Mouse (Mus musculus) myocyte (in vitro differentiated cells): ENCODE results near the gene Cap2.

Experiments
- CEBPB ChIP-seq: IDR thresholded peaks from 2 replicates; pipeline ENCODE4 v1.6.1; 2011; ENCODE audit warnings: mild to moderate bottlenecking, moderate library complexity; ENCODE audit not compliant: poor library complexity, insufficient read depth, severe bottlenecking
- E2F4 ChIP-seq: IDR thresholded peaks from one replicate; pipeline ENCODE4 v1.6.1; 2011; ENCODE audit warnings: mild to moderate bottlenecking, control low read depth, moderate library complexity; ENCODE audit not compliant: insufficient read depth
- MAX ChIP-seq: IDR thresholded peaks from one replicate; pipeline ENCODE4 v1.6.1; 2011; ENCODE audit warnings: low read depth, mild to moderate bottlenecking, control low read depth
- MYOD1 ChIP-seq, 3 experiments: IDR thresholded peaks; one replicate each; pipeline ENCODE4 v1.6.1; 2011; ENCODE audit warnings: control low read depth in 2 of 3, low read depth in 2 of 3, mild to moderate bottlenecking in 2 of 3, moderate library complexity in 1 of 3; ENCODE audit not compliant: insufficient read length in 2 of 3, control insufficient read depth in 1 of 3
- MYOG ChIP-seq, 3 experiments: IDR thresholded peaks; one replicate each; pipeline ENCODE4 v1.6.1; 2011; ENCODE audit warnings: control low read depth in 2 of 3, low read depth in 2 of 3, mild to moderate bottlenecking in 2 of 3; ENCODE audit not compliant: insufficient read length in 2 of 3, control insufficient read depth in 1 of 3, insufficient read depth in 1 of 3
- POLR2A ChIP-seq: IDR thresholded peaks from one replicate; pipeline ENCODE4 v1.6.1; 2011; ENCODE audit warnings: low read depth, mild to moderate bottlenecking, control low read depth, moderate library complexity; ENCODE audit not compliant: insufficient read length
- POLR2AphosphoS2 ChIP-seq: IDR thresholded peaks from one replicate; pipeline ENCODE4 v1.6.1; 2011; ENCODE audit warnings: low read depth, control low read depth; ENCODE audit not compliant: insufficient read length
- REST ChIP-seq: IDR thresholded peaks from one replicate; pipeline ENCODE4 v1.6.1; 2011; ENCODE audit warnings: mild to moderate bottlenecking, control low read depth, moderate library complexity; ENCODE audit not compliant: insufficient read depth, insufficient read length
- SRF ChIP-seq: IDR thresholded peaks from one replicate; pipeline ENCODE4 v1.6.1; 2011; ENCODE audit warnings: low read depth; ENCODE audit not compliant: control insufficient read depth, insufficient read length
- TCF3 ChIP-seq: IDR thresholded peaks from one replicate; pipeline ENCODE4 v1.6.1; 2011; ENCODE audit warnings: low read depth, control low read depth; ENCODE audit not compliant: insufficient read length
- USF1 ChIP-seq: IDR thresholded peaks from one replicate; pipeline ENCODE4 v1.6.1; 2011; ENCODE audit warnings: low read depth, mild to moderate bottlenecking, control low read depth, moderate library complexity

GRCm38 (mm10) chr13:46677721-46678120 lies 176.1 kb downstream of the Cap2 start:
- TF ChIP-seq CEBPB: no peak
- TF ChIP-seq E2F4: no peak
- no peak for TF ChIP-seq POLR2A
- no peak for TF ChIP-seq POLR2AphosphoS2
- TF ChIP-seq MYOG (IDR thresholded peaks at IDR 0.05; ENCODE audit: control insufficient read depth in 1 of 3, insufficient read depth in 1 of 3, insufficient read length in 2 of 3, low read depth in 2 of 3): no peak
- TF ChIP-seq MAX: no peak
- TF ChIP-seq MYOD1 (IDR thresholded peaks at IDR 0.05; ENCODE audit: control insufficient read depth in 1 of 3, insufficient read length in 2 of 3, low read depth in 2 of 3): no peak
- no peak for TF ChIP-seq USF1
- TF ChIP-seq SRF: no peak
- no peak for TF ChIP-seq REST
- TF ChIP-seq TCF3: no peak
